Mouse (Mus musculus): ENCODE results near the gene Tnip1.

DNA sequence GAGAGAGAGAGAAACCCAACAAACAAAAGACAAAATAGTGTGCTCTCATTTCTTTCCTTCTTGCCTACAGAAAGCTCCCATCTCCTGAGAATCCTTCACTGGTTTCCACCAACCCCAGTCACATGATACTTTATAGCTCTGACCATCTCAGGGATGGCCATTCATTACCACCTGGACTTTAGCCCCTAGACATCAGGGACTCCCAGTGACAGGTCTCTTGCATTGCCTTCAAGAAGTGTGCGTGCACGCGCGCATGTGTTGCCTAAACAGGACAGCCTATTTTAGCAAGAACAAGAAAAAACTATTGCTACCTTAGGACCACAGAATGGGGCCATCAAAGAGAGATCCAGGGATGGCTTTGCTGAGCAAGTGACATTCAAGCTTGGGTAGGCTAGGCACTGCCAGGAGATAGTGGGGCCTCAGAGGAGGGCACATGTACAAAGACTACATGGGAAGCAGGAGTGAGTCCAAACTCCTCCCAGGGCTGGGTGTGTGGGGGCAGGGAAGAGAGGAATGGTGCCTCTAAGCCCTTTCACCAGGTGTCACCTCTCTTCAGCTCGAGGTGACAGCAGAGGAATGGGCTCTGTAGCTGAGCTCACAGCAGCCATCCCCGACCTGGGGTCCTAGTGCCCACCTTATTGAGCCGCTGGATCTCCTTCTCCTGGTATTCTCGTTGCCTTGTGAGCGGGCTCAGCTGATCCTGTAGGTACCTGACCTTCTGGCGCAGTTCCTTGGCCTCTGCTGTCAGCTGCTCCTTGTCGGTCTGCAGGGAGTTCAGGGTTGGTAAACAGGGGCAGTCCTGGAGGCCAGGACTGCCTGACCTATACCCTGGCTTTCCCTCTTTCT is 42.4 kb downstream of the Tnip1 start:
- TF ChIP-seq CTCF (IDR thresholded peaks at IDR 0.05; ENCODE audit: low read depth, low read length) (no peak), GATA2 (IDR thresholded peaks at IDR 0.05; ENCODE audit: borderline replicate concordance, low read depth, low read length) (no peak), GATA1 (IDR thresholded peaks at IDR 0.05; ENCODE audit: borderline replicate concordance, low read length) (no peak), TAL1 (conservative IDR thresholded peaks at IDR 0.05; ENCODE audit: low read depth, low read length) (no peak)

Measured in G1E (cell line).